Mouse (Mus musculus): Measurements from ENCODE around the gene Alpk3. TPM values are rescaled to one million over a fixed set of nuclear protein-coding genes. Genes with fewer than 3 reads are reported as not detected.

The Alpk3 gene
- polyA plus RNA-seq, 1 experiment from 2014 or later = 0.29 TPM

DNA sequence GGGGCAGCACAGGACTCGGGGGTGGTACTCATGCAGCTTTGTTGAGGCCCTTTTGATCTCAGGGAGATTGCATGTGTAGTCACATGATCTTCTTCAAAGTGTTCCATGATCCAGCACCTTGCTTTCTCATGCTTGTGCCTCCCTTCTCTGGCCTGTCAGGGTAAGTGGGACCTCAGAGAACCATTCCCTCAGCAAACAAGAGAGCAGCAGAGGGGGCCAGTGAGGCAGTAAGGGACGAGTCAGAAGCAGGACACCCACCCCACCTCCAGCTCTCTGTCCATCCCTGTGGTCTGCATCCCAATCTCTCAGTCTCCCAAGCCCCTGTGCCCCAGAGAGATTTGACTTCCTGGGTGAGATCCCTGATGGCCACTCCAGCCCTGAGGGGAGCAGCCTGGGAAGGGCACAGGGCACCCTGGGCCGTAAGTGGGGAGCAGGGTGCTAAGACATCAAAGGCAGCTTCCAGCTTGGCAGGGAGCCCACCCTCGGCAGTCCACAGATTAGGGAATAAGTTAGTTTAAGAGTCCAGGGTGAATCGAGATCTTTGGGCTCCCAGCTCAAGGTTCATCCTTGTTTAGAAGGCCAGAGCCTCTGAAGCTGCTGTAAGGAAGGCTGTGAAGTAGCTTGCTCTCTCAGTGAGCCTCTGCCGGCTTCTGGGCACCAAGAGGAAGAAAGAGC is 55.4 kb downstream of the Alpk3 start:
- Histone ChIP-seq H3K36me3 (no peaks in the 10 kb centered on the region), H3K4me1 (replicated peaks) (no peaks in the 10 kb centered on the region), H3K9me3 (no peaks in the 10 kb centered on the region), H3K27ac (replicated peaks) (no peak overlapping the region), H3K4me3 (no peak overlapping the region), H3K4me2 (no peak overlapping the region), H3K27me3 (no peaks in the 10 kb centered on the region), H3K9ac (no peak overlapping the region)
- no peak for ATAC-seq (ENCODE audit: low read depth)
- WGBS = 60% methylated on average over 6 of the region's 6 CpGs

- ATAC-seq (ENCODE audit: low read depth) = no peak
- Histone ChIP-seq H3K4me3 (no peak within 1 kb of the TSS), H3K9ac (no peak within 1 kb of the TSS), H3K4me2 (no peak within 1 kb of the TSS), H3K36me3 (no peaks in the 10 kb centered on the region), H3K27me3 (no peaks in the 10 kb centered on the region), H3K4me1 (replicated peaks) (no peaks in the 10 kb centered on the region), H3K9me3 (no peaks in the 10 kb centered on the region), H3K27ac (replicated peaks) (no peak within 1 kb of the TSS)
- 82% methylated on average over 6 of the region's 6 CpGs for WGBS
These were observed 57.2 kb downstream of the Alpk3 start, which contains the start of gene Slc28a1 for GRCm38 (mm10) chr7:81114555-81114954. Gene Slc28a1 (plus strand): TSS chr7:81114799.

GRCm38 (mm10) chr7:81121099-81121498 is 63.7 kb downstream of the Alpk3 start:
- H3K36me3 ChIP-seq = no peaks in the 10 kb centered on the region
- H3K9me3 ChIP-seq = no peaks in the 10 kb centered on the region
- H3K27me3 ChIP-seq = no peaks in the 10 kb centered on the region
- no peak overlapping the region for H3K4me2 ChIP-seq
- peaks cover 16% of the 10 kb centered on the region for H3K4me1 ChIP-seq (replicated peaks)
- WGBS = 62% methylated on average over 3 of the region's 3 CpGs
- H3K27ac ChIP-seq (replicated peaks) = no peak overlapping the region
- ATAC-seq (ENCODE audit: low read depth) = no peak
- H3K4me3 ChIP-seq = no peak overlapping the region
- H3K9ac ChIP-seq = no peak overlapping the region

GRCm38 (mm10) chr7:81122808-81123207 is 65.4 kb downstream of the Alpk3 start:
- no peak for ATAC-seq (ENCODE audit: low read depth)
- Histone ChIP-seq H3K4me1 (replicated peaks) (peaks cover 16% of the 10 kb centered on the region), H3K36me3 (no peaks in the 10 kb centered on the region), H3K27me3 (no peaks in the 10 kb centered on the region), H3K4me2 (no peak overlapping the region), H3K4me3 (no peak overlapping the region), H3K27ac (replicated peaks) (no peak overlapping the region), H3K9ac (no peak overlapping the region), H3K9me3 (no peaks in the 10 kb centered on the region)
- WGBS = 76% methylated on average over 2 of the region's 2 CpGs

DNA sequence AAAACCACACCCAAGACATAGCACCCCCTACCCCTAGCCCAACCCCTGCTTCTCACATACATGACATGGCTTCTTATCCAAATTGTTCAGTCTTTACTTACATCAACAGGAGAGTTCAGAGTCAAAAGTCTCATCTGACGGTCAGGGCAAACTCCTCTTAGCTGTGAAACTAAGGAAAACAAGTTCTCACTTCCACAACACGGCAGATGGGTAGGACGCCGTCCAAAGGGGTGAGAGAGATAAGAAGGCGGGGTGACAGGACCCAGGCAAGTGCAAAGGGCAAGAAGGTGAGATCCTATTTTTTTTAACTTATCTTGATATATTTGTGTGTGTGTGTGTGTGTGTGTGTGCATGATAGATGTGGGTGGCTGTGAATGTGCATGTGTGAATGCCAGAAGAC is 66.2 kb downstream of the Alpk3 start:
- no peak for ATAC-seq (ENCODE audit: low read depth)
- H3K27ac ChIP-seq (replicated peaks) = no peak overlapping the region
- WGBS = 92% methylated on average over 5 of the region's 5 CpGs
- H3K9me3 ChIP-seq = no peaks in the 10 kb centered on the region
- no peaks in the 10 kb centered on the region for H3K36me3 ChIP-seq
- H3K4me3 ChIP-seq = no peak overlapping the region
- no peak overlapping the region for H3K9ac ChIP-seq
- no peaks in the 10 kb centered on the region for H3K27me3 ChIP-seq
- H3K4me1 ChIP-seq (replicated peaks) = peaks cover 16% of the 10 kb centered on the region
- H3K4me2 ChIP-seq = no peak overlapping the region

GRCm38 (mm10) chr7:81124773-81125172 is 67.4 kb downstream of the Alpk3 start:
- 80% methylated on average over 8 of the region's 8 CpGs for WGBS
- ATAC-seq (ENCODE audit: low read depth) = no peak

DNA sequence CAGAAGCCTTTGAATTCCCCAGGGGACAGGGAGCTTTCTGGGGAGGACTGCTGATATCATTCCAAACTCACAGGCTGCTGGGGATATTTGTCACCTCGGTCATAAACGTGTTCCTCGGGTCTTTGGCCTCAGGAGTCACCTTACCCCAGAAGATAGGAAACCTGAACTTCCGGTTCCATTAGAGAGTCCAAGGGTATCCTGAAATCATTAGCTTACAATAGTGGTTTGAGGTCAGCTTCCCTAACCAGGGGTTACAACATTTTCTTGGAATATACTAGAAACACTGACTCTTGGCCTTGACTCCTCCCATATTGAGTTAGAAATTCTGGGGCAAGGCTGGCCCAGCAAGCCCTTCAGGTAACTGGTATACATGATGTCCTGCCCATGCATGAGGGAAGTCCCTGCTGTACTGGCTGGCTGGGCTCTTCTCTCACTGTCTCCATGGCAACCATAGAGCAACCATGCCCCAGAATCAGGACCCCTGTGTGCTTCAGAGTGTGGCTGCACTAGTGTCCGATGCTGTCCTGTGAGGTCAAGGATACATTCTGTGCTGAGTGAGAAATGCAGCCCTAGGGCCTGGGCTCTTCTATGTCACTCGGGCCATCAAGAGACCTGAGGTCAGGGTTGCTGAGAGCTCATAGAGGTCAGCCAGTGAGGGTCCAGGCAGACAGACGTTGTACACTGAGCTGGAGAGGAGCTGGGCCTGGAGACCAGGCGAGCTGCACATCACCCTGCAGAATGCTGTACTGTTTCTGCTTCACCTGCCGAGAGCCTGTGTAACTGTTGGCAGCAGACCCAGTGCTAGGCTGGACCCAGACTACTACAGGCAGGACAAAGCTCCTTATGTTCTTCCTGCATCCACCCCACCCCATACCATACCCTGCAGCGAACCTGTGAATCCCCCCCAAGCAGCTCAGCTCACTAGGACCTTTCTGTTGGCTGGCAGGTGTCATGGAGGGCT is 68.1 kb downstream of the Alpk3 start:
- H3K9me3 ChIP-seq = no peaks in the 10 kb centered on the region
- ATAC-seq (ENCODE audit: low read depth) = 0 out of 2 replicates have a peak, but pooled peaks have one; percentile 43
- WGBS = 66% methylated on average over 10 of the region's 10 CpGs
- no peak overlapping the region for H3K4me3 ChIP-seq
- H3K36me3 ChIP-seq = no peaks in the 10 kb centered on the region
- no peaks in the 10 kb centered on the region for H3K27me3 ChIP-seq
- no peak overlapping the region for H3K27ac ChIP-seq (replicated peaks)
- H3K4me1 ChIP-seq (replicated peaks) = peaks cover 16% of the 10 kb centered on the region
- H3K9ac ChIP-seq = no peak overlapping the region
- H3K4me2 ChIP-seq = no peak overlapping the region

More at GRCm38 (mm10) chr7:81124773-81125172, 67.4 kb downstream of the Alpk3 start:
- no peak overlapping the region for H3K4me3 ChIP-seq
- H3K36me3 ChIP-seq = no peaks in the 10 kb centered on the region
- no peak overlapping the region for H3K4me2 ChIP-seq
- no peaks in the 10 kb centered on the region for H3K9me3 ChIP-seq
- H3K27me3 ChIP-seq = no peaks in the 10 kb centered on the region
- no peak overlapping the region for H3K9ac ChIP-seq
- no peak overlapping the region for H3K27ac ChIP-seq (replicated peaks)
- peaks cover 16% of the 10 kb centered on the region for H3K4me1 ChIP-seq (replicated peaks)

- Histone ChIP-seq H3K36me3 (no peaks in the 10 kb centered on the region), H3K4me1 (replicated peaks) (no peaks in the 10 kb centered on the region; the same call in 1 of the 2 replicates), H3K27me3 (no peaks in the 10 kb centered on the region), H3K4me3 (no peak overlapping the region), H3K9me3 (no peaks in the 10 kb centered on the region), H3K27ac (replicated peaks) (no peak overlapping the region), H3K4me2 (no peak overlapping the region), H3K9ac (no peak overlapping the region)
- WGBS = 68% methylated on average over 7 of the region's 7 CpGs
- no peak for ATAC-seq (ENCODE audit: low read depth)
These were observed 74.5 kb downstream of the Alpk3 start for GRCm38 (mm10) chr7:81131864-81132263.

DNA sequence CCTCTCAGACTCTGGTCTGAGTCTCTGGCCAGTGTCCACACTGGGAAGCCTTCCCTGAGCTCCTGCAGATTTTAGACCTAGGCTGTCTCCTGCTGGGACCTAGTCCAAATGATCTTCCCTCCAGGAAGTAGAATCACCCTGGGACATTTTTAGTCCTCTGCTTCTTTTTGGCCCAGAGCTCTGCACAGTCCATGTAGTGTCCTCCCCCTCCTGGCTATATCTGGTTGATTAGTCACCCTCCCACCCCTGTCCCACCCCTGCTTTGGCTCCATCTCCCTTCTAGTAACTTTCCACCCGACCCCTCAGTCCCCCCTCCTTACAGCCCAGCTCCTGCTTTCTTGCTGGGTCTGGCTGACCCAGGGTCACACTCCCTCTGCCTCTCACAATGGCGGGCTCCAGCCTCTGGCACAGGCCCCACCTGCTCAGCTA is 75.5 kb downstream of the Alpk3 start:
- H3K36me3 ChIP-seq = no peaks in the 10 kb centered on the region
- H3K9ac ChIP-seq = no peak overlapping the region
- ATAC-seq (ENCODE audit: low read depth) = no peak
- no peak overlapping the region for H3K27ac ChIP-seq (replicated peaks)
- WGBS = 20% methylated on average over 2 of the region's 2 CpGs
- H3K4me3 ChIP-seq = no peak overlapping the region
- no peaks in the 10 kb centered on the region for H3K27me3 ChIP-seq
- H3K9me3 ChIP-seq = no peaks in the 10 kb centered on the region
- H3K4me2 ChIP-seq = no peak overlapping the region
- no peaks in the 10 kb centered on the region; the same call in 1 of the 2 replicates for H3K4me1 ChIP-seq (replicated peaks)

DNA sequence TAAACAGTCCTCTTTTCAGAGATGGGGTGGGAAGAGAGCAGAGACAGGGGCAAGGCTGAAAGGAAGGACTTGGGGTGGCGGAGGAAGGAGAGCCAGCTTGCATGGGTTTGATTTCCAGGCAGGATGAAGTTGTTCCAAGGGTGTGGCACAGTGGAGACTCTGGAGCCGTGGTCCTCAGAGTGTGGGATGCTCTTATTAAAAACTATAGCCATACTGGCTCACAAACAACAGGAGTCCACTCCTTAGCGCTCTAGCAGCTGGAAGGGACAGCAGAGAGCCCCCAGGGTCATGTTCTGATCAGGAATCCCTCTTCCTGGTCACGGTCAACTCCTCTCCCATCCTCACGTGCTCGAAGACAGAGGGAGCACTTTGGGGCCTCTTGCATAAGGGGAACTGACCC is 76.0 kb downstream of the Alpk3 start:
- no peak overlapping the region for H3K9ac ChIP-seq
- H3K4me2 ChIP-seq = no peak overlapping the region
- no peak overlapping the region for H3K27ac ChIP-seq (replicated peaks)
- no peak for ATAC-seq (ENCODE audit: low read depth)
- H3K27me3 ChIP-seq = no peaks in the 10 kb centered on the region
- H3K4me3 ChIP-seq = no peak overlapping the region
- no peaks in the 10 kb centered on the region for H3K36me3 ChIP-seq
- WGBS = 66% methylated on average over 6 of the region's 6 CpGs
- no peaks in the 10 kb centered on the region for H3K9me3 ChIP-seq
- no peaks in the 10 kb centered on the region; the same call in 1 of the 2 replicates for H3K4me1 ChIP-seq (replicated peaks)

DNA sequence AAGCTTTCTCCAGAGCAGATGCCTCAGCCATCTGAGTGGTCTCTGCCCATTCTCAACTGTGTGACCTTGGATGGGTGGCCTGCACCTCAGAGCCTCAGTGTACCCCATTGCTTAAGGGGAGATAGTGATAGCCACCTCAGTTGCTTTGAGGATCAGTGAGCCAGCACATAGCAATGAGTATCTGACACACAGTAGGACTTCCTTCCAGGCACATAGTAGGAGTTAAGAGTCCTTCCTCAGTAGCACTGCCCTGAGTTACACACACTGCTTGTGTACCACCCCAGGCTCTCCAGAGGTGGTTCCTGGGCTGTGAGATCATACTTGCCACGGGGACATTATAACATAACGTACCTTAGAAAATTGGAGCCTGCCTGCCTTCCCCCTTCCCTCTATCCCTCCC is 76.5 kb downstream of the Alpk3 start:
- Histone ChIP-seq H3K27ac (replicated peaks) (no peak overlapping the region), H3K4me1 (replicated peaks) (no peaks in the 10 kb centered on the region; the same call in 1 of the 2 replicates), H3K4me2 (no peak overlapping the region), H3K9me3 (no peaks in the 10 kb centered on the region), H3K4me3 (no peak overlapping the region), H3K36me3 (no peaks in the 10 kb centered on the region), H3K9ac (no peak overlapping the region), H3K27me3 (no peaks in the 10 kb centered on the region)
- WGBS = 77% methylated on average over 2 of the region's 2 CpGs
- ATAC-seq (ENCODE audit: low read depth) = no peak

DNA sequence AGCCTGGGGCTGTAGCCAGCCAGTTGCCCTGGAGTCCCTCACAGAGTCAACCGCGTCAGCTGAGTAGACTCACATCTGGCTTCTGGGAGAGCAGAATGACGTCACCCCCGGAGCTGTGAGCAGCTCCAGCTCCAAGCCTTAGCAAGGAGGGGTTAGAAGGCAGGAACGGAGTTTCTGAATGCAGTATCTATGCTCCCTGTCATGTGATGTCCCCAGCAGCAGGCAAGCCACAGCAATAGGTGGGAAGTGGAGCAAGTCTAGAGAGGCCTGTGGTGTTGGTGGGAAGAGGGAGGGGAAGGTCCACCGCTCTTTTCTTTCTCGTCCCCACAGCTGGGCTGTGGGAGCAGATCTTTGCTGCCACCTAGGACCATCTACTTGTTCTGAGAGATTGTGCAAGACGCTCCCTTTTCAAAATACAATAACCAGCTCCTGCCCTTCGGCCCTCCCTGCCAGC is 77.2 kb downstream of the Alpk3 start:
- Histone ChIP-seq H3K4me2 (peak overlapping the region; percentile 31; the same call in 1 of the 2 replicates), H3K9ac (no peak overlapping the region)

More for the DNA sequence above, 77.2 kb downstream of the Alpk3 start:
- H3K36me3 ChIP-seq = no peaks in the 10 kb centered on the region
- peak overlapping the region; percentile 25; the same call in 1 of the 2 replicates for H3K27ac ChIP-seq (replicated peaks)
- H3K9me3 ChIP-seq = no peaks in the 10 kb centered on the region
- no peaks in the 10 kb centered on the region; the same call in 1 of the 2 replicates for H3K4me1 ChIP-seq (replicated peaks)
- 43% methylated on average over 9 of the region's 9 CpGs for WGBS
- H3K4me3 ChIP-seq = no peak overlapping the region
- H3K27me3 ChIP-seq = no peaks in the 10 kb centered on the region
- ATAC-seq (ENCODE audit: low read depth) = peak; percentile 78

Data from neural tube, embryonic 13.5 days (tissue).